Mouse (Mus musculus) frontal cortex, postnatal 10 days (tissue): ENCODE measurements at regions not wholly inside any gene's neighbourhood (a gene's known extent, or its start where the extent isn't known, plus 50 kb on each side); places are given as distances from the start of the nearest gene placed in this dataset.
A peak's percentile ranks its signal among the peaks of the same experiment; 100 is the strongest.

Experiments
- DNase-seq, 2 experiments: peaks; one replicate each; pipeline ENCODE4 v3.0.0; 2022; ENCODE audit warnings: low spot score in 2 of 2, mixed read lengths in 1 of 2

DNA sequence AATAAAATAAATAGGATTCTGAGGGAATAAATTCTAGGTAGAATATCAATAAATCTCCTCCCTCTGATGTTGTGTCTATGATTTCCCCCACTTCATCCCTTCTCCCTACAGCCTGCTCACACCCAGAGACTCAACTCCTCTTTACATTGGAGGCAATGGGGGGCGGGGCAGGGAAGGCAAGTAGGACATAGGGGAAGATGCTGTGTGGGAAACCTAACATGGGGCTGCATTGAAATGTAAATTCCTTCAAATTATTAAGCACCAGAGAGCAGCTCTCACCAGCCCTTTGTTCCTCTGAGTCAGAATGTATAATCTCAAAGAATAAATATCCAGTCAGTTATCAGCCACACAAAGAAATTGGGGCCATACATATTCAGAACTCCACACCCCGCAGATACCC lies 91.6 kb downstream of the Nuf2 start:
- no peak for DNase-seq

DNA sequence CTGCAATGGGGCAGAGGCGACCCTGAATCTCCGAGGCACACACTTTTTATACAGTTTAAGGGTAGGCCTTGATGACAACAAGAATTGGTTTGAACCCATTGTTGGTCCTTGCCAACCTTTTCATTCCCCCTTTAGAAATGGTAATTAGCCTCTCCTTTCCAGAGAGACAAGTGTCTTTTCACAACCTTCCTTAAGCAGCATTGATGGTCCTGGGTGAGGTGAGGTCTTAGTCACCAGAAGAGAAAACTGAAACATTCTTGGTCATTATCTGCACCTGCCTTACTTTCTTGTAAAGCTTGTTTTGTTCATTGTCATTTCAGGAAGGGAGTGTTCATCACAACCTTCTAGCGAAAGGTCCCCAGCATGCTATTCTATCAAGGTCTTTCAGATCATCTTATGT lies 93.3 kb downstream of the Nuf2 start:
- no peak for DNase-seq

DNA sequence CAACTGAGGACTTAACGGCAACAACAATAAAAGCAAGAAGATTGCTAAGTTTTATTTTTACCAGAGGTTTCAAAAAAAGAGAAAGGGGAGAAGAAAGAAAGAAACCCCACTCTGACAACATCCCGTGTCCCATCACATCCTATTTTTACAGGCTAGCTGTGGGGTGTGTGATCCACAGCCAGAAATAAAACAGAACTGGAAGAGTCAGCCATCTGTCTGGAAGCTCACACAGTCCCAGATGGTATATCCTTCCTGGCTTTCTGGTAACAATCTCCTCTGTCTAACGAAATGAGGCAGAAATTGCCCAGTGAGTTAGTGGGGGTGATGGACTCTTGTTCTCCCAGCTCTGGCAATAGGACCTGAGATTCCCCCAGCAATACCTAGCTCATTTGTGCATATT lies 108.9 kb downstream of the Nuf2 start:
- DNase-seq = peak; percentile 39 to 61

DNA sequence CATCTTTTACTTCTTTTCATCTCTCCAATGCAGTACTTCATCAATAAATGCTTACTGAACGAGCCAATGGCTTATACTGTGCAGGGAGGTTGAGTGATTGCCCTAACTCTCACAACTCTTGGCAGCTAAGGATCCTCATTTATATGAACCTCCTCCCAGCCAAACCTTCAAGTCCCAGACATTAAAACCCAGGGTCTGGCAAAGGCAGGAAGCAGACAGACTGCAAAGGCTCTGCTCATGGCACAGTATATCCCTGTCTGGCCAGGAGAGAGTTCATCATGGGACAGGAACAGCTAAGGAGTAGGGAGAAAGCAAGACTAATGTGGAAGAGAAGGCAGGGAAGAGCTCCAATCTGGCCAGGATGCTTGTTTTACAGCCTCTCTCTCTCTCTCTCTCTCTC lies 109.6 kb downstream of the Nuf2 start:
- DNase-seq = no peak

DNA sequence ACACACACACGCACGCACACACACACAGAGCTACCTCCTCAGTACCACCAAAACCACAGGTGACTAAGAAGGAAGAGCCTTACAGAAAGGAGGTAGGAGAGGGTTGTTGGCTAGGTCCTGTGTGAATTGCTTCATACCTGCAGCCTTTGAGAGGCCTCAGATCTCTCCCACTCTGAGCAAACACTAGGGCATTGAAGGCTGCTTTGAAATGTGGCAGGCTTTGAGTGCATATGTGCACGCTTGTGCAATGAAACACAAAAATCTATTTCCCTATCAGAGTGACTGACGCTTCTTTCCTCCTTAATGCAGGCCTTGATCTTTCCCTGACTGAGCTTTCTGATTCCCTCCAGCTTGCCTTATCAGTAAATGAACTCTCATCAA lies 112.6 kb downstream of the Nuf2 start:
- no peak for DNase-seq

DNA sequence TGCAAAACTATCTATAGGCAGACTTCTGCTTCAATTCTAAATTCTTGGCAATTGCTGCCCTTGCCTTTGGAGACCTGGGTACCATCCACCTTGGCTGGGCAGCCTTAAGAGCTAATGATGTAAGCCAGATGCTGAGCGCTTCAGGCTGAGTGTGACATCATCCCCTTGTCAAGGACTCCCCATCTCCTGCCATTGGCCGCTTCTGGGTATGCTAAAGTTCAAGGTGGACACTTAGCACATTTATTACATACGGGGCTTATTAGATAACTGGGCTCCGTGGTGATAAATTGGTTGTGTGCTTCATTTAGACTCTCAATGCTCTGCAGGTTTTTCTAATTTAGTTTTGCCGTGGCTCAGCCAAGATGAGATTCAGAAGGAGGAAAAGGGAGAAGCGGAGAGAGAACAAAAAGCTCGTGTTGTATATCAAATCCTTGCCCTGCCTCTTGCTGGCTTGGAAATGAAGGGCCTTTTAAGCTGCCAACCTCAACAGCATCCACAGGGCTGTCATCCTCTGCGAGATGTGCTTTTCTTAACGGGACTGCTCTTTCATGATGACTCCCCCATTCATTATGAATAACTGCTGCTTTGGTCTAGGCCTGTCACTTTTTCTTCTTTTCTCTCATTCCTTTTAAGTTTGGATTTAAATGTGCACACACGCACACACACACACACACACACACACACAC lies 113.1 kb downstream of the Nuf2 start:
- no peak for DNase-seq

DNA sequence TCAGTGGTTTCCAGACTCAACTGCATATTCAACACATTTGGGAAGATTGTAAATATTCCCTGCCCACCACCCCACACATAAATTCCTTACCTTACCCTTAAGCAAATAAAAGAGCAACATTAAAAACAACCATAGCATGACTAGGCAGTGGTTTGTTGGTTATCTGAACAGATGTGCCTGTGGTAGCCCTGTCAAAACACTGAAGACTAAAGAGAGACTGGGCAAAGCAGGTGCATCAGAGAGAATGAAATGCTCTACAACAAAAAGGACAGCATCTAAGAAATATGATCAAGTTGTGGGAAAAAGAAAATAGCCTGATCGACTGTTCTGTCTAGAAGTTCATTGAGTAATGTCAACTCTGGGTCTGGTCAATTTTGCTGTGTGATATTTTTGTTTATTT lies 114.6 kb downstream of the Nuf2 start:
- no peak for DNase-seq

DNA sequence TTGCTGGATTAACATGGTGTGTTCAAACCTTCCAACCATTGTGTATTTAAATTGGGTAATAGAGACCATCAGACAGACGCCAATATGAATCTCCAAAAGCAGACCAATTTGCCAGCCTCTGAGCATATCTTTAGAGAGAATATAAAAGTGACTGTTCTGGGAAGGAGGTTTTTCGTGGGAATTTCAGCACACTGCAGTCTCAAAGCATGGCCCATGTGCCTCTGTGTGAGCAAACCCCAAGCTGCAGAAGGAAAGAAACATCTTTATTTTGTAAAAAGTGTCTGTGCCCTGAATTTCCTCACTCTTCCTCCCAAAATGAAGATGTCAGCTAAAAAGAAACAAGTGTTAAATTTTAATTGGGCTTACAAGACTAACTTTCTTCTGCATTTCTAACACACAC lies 123.1 kb downstream of the Nuf2 start:
- no peak for DNase-seq

DNA sequence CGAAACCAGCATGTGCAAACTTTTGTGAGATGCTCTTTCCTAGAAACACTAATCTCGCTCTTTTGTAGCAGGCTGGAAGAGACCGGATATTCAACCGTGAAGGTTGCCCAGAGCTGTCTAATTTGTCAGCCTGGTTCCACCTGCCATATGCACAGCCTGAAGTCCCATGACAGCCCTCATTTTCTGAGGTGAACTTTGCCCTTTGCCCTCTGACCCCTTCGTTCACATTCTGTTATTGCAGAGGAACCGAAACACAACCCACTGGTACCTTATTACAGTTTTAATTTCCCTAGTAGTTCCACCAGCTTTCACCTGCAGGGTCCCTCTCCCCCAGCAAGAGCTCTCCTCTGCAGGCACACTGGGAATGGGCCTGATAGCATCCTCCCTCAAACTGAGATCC lies 130.4 kb downstream of the Nuf2 start:
- DNase-seq = no peak

DNA sequence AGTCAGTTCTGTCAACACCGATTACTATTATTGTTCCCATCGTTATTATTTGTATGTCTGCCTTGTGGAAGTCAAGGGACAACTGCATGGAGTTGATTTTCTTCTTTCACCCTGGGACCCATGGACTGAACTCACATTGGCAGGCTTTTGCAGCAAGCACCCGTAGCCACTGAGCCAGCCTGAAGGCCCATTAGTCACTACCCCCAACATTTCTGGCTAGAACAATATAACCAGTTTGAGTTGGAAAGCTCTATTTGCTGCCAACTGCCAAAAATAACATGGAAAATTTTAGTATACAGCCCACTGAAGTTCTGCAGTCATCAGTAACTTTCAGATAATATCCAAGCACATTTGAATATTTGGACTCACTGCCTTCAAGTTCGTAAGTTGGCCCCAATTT lies 133.9 kb downstream of the Nuf2 start:
- no peak for DNase-seq

DNA sequence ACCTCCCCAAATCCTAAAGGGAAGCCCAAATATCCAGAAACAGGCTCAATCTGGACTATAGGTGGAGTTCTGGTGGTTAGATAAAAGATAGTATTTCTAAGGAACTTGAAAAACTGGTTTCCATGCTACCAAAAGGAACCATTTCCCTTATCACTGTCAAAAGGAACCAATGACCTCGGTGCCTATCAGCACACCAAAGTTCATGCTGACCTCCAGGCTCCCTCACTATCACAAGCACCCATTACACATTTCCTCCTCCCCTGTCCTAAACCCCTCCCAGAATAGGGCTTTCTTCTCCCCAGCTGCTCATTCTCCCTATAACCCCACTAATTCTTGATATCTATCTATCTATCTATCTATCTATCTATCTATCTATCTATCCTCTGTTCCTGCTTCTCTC lies 144.2 kb downstream of the Nuf2 start:
- no peak for DNase-seq

DNA sequence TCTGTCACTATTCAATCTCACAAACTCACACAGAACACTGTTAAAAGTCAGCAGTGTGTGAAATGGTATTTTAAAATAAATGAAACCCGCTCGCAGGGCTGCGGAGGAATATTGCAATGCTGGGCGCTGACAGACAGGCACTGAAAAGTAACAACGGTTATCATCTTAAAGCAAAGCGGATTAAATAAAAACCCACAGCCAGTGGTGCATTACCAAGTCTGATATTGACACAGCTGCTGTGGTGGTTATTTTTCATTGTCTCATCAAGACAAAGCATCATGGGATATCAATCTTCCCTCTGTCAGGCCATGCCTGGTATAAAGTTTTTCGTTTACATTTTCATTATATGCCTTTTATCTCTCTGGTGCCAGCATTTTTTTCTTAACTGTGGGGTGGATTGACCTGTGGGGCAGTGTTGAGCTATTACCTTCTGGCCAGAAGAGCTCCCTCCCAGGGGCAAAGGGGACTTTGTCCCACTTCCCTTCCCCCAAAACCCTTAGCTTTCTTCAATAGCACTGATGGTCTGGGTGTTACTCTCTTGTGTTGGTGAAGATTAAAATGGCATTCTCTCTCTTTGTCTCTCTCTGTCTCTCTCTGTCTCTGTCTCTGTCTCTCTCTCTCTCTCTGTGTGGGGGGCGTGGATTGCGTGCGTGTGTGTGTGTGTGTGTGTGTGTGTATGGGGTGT lies 145.4 kb downstream of the Nuf2 start:
- DNase-seq = no peak

DNA sequence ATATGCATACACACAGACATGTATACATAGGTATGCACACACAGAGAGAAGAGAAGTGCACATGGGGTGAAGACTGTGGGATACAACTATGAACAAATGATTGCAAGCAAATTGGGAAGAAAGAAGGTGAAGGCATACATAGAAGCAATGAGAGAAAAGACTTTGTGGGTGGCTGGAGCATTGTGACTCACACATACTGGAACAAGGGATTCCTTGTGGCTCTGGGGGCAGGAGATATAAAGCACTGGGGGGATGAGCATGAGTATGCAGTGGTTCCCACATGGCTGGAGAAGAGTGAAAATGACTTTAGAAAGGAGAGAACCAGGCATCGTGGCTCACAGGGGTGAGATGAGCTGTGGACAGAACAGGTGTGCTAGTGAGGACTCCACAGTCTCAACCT lies 156.6 kb downstream of the Nuf2 start:
- no peak for DNase-seq

DNA sequence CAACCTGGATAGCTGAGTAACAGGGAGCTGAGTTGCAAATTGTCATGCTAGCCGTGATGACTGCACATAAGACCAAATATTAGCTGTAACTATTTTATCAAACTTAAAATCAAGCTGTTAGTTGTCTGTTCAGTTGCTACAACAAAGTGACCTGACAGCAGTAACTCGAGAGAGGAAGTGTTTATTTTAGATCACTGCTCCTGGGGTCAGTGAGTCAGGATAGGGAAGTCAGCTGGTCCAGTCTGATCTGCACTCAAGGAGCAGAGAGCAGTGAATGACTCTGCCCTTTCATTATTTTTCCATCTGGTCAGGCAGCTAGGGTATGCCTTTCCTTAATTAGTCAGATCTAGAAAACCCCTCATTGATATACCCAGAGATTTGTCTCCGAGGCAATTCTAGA lies 162.5 kb downstream of the Nuf2 start:
- DNase-seq = no peak

DNA sequence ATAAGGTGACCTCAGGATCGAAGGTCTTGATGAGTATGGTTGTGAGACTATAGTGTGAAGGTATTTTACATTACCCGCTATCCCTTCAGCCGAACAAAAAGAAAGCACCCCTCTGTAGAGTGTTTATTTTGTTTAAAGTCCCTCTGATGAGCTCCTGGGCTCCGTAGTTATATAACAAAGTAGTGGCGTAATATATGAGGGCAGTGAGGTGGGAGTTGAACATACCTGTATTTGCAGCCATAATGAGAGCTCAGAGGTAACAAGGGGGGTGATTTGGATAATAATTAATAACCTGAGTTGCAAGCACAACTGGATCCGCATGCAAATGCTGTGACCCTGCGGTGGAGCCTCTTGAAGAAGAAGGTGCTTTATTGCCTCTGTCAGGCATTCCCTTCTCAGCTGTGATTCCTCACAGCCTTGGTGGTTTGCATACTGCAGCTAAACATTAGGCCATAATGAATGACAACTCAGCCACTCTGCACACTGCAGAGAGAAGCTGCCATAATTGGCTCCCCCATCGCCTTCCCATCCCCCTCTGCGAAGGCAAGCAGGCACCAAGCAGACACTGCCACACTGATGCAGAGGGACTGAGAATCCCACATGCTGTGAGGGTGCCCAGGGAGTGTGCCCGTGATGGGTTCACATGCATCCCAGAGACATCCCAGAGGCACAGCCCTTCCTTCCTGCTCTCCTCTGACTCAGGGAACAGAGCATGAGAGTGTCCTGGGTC lies 163.3 kb downstream of the Nuf2 start:
- DNase-seq = no peak

DNA sequence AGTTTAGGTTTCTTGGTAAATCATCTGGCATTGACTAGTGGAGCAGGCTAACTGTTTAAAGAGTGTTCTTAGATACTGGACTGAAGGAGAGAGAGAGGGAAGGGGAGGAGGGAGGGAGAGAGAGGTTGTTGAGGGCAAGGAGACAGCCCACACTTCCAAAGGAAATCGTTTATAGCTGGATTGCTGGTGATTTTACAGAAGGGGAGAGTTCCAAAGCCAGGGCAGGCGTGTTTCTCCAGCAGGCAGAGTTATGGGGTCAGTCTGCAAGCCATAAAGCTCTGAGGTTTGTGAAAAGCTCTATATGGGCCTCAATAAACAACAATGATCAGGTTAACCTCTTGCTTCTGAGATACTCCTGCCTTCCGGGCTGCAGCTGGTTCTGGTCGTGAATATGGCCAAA lies 163.9 kb downstream of the Nuf2 start:
- DNase-seq = no peak

DNA sequence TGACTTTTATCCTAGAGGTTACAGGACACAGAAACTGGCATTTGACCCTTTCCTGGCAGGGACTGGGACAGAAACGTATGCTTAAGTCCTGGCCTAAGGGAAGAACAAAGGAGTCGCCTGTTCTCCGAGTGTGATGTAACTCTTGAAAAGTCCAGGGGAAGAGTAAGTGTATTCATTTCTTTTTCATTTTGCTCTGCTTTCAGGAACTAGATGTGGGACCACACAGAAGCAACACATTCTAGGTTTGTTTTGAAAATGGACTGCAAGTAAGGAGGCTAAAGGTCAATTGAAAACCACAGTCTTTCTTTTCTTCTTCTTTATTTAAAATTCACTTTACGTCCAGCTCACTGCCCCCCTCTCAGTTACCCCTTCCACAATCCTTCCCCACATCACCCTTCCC lies 168.7 kb downstream of the Nuf2 start:
- no peak for DNase-seq

DNA sequence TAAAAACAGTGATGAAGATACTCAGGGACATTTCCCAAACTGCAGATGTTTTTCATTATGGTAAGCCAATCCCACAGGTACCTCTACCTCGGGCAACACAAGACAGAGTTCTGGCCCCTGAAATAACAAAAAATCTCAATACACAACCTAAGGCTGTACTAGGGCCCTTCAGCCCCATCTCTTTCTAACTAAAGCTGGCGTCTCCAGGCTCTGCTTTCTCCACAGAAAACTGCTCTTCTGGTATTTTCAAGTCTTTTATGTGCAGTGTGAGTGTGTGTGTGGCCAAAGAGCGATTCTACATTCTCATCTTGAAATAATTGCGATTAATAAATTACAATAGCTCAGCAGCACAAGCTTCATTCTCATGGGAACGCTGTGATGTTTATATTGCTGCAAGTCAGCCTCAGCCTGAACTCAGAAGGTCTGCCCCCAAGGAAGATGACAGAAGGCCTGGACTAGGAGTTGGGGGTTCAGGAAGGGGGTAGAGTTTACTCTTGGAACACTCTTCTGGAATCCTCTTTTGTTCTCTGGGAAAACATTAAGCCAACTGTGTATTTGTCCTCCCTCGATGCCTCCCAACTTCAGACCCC lies 173.5 kb downstream of the Nuf2 start:
- no peak for DNase-seq

DNA sequence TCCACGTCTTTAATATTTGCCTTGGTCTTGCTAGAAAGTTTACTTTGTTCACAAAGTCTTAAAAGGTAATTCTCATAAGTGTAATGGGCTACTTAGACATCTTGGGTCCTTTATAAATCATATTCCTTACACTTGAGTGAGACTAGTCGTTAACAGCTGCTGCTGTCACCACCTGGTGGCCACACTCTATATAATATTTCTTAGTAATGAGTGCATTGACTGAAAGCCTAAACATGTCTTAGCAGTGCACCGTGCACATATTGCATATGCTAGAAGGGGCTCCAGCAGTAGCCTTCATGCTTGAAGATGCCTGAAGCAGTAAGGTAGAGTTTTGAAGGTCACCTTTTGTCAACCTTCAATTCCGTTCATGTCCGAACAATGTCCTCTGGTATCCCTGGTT lies 177.2 kb downstream of the Nuf2 start:
- no peak for DNase-seq

DNA sequence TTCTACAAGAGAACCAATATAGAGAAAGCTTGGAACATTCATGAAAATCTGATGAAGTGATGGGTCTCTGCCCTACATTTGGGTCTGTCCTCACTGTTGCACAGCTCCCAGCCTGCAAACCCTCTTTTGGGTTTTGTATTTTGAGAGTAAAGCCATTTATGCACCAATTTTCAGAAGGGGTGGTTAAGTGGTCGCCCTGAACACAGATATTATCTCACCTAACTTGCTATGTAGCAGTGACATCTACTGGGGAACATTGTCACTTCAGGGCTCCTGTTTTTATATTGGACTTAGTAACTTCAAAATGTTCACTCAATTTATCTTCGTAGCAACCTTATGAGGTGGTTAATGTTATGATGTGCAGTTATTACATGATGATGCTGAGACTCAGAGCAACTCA lies 183.6 kb downstream of the Nuf2 start:
- DNase-seq = peak in 1 of 2 experiments; percentile 29

DNA sequence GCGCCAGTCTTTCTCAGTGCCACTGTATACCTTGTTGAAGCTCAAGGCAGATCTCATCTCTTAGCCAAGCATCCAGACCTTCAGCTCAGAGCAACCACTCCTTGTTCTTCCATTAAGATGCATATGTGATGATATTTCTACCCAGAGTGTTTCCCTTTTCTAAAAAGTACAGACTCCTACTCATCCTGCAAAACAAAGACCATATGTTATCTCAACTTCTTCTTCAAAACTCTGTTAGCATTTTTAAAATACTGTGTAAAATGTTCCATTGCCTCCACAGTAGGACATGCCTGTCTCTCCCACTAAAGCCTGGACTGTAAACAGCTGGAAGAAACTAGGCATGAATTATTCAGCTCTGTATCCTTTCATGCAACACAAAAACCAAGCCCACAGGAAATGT lies 184.4 kb downstream of the Nuf2 start:
- DNase-seq = no peak

DNA sequence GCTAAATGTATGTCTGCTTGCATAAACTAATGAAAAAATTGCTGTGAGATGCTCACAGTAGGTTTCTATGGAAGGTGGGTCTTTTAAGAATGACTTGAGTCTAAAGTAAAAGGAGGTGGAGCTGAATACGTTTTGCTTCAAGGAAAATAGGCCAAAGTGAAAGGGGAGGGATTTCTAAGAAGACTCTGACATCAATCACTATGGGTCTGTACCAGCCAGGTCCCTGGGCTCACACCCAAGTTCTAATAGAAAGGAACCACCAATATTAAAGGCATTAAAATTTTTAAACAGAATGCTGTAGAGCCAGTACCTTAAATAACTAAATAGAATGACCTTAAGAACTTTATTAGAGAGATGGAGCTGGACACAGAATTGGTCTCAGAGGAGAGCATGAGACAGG lies 190.1 kb downstream of the Nuf2 start:
- no peak for DNase-seq

DNA sequence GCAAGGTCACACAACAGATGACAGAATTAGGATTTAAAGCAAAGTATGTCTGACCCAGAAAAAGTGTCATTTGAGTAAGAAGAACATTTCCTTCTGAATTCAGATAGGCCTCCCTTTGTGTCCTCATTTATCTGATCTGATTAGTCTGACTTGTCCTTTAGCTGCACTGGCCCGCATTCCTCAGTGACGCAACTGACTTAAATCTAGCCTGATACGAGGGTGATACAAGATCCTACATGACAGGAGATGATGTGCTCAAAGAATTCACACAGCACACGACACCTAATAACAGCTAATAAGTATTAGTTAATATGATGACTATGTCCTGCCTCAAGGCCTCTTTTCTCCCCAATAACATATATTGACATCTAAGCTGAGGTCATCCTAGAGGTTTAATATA lies 192.8 kb downstream of the Nuf2 start:
- DNase-seq = no peak
